Mouse (Mus musculus) NIH3T3 (cell line): ENCODE data around the gene Olfr1349.
"Not testable (repeated sequence)": the region's sequence is repeated elsewhere in the genome, so short reads cannot be mapped to it uniquely, and the experiment has no call there.

Experiments
- DNase-seq: peaks from one replicate; pipeline ENCODE4 v3.0.0-alpha.2; 2012; ENCODE audit warnings: low read depth

The Olfr1349 gene

DNA sequence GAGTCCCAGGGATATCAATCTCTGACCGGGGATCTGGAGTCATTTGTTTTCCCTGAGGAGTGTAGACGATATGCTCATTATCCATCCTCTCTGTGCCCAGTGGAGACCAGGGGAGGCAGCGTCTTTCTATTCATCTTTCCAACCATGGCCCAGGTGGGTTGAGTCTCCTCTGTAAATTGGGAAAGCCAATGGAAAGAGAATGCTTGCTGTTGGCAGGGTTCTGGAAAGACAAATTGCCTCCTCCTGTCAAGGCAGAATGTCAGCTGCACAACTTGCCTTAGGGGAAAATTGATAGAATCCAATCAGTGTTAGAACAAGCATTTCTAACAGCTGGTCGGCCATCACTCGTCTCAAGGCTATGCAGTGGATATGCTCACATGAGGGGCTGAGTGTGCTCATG is at the start of gene Olfr1349:
Olfr1349 (minus strand) TSS at position 101 of the 400 bp plus-strand sequence.
- DNase-seq: no peak

DNA sequence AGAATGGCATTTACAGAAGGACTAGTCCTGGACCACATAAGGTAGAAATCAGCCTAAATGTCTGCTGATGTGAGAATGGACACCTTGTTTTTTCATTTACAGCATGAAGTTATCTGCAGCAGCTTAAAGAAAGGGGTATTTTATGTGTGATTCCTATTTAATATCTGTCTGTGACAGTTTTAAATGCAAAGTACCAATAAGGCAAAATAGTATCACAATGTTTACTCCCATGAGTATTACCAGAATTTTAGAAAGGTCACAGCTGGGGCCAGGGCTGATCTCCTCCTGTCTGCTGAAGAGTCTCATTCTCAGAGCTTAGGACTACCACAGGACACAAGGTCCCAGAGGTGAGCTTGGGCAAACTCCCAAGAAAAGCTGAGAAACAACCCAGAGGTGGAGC is 41.8 kb upstream of the Olfr1349 start, which contains the start of gene Olfr1350:
Olfr1350 (plus strand) TSS at position 301 of the 400 bp plus-strand sequence.
- no peak for DNase-seq

DNA sequence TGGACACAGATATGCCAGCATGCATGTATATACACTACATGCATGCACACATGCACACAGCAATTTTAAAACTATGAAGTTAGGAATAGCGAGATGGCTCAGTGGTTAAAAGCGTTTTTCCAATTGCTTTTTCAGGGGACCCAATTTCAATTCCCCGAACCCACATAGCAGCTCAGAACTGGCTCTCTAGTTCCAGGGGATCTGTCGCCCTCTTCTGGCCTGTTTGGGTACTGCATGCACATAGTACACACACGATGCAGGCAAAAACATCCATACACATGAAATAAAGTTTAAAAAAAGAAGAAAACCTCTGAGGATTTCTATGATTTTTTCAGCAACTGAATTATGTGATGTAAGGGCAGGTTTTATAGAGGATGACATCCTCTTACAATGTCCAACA is 3.4 kb upstream of the Olfr1349 start:
- peak; percentile 38 for DNase-seq

DNA sequence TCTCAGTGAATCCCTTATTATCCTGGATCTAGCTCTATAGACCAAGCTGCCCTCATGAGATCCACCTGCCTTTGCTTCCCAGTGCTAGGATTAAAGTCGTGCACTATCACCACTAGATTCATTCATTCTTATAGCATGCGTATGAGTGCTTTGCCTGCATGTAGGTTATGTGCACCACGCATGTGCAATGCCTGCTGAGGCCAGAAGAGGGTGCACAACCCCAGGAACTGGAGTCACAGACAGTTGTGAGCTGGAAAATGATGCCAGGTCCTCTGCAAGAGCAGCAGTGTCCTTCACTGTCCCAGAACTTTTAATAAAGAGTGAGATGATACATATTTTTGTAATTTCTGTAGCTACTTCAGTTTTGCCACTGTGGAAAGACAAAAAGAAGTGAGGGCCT is 2.3 kb upstream of the Olfr1349 start:
- peak; percentile 6 for DNase-seq

DNA sequence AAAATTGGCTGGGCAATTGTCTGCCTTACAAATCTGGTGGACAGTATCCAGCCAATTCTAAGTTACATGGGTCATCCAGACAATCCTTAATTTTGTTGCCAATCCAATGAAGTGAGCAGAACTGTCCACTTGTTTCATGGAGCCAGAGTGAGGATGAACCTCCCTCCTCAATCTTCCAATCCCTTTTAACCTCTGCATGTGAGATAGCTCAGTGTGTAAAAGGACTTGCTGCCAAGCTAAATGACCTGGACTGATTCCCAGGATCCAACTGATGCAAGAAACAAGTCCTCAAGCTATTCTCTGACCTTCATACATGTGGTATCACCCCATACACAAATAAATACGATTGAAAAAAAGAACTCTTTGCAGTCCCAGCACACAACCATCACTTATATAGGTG is 1.1 kb downstream of the Olfr1349 start:
- no peak for DNase-seq

DNA sequence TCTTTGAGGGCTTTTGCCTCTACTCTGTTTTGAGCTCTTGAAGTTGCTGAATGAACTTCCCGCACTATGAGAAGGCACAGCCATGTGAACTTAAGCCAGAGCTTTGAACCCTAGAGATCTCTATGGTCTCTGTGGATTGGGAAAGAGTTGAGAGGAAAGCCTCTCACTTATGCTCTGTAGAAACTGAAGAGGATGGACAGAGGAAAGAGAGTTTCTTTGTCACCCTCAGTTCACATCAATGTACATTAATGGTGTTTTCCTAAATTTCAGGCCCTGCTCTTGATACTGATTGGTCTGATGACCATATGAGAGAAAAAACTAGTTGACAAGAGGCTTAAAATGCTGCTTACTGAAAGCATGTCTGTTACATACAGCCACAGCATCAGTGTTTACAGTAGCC is 14.1 kb downstream of the Olfr1349 start, which contains the start of gene Olfr1348:
Olfr1348 (minus strand) TSS at position 101 of the 400 bp plus-strand sequence.
- DNase-seq: no peak

DNA sequence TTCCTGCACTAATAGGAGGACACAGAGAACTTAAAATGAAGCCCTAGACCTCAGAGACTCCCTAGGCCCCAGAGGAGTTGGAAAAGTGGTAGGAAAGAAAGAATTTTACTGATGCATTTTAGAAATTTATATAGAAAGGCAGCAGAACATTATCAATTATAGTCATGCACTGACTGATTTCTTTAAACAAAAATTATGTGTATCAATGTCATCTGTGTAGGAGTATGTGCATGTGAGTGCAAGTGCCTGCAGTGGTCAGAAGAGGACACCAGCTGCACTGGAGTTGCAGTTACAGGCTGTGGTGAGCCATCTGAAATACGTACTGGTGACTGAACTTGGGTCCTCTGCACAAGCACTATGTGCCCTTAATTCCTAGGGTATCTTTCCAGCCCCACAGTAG is 23.1 kb downstream of the Olfr1349 start, which contains the start of gene Olfr1347:
Olfr1347 (minus strand) TSS at position 101 of the 400 bp plus-strand sequence.
- no peak for DNase-seq

DNA sequence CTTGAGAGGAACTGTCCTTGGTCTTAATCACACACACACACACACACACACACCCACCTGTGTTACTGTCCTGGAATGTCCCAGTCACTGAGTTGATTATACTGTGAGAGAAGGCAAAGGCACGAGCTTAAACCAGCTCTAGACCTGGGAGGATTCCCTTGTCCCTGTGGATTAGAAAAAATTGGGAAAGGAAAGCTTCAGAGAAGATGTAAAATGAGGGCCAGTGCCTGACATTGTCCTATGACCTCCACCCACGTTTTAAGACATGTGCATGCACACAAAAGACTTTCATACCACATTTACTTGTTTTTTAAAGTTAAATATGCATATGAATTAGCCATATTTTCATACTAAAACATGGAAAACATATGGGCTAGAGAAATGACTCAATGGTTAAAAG is 35.9 kb downstream of the Olfr1349 start, which contains the start of gene Olfr5:
Olfr5 (minus strand) TSS at position 101 of the 400 bp plus-strand sequence.
- DNase-seq: no peak

DNA sequence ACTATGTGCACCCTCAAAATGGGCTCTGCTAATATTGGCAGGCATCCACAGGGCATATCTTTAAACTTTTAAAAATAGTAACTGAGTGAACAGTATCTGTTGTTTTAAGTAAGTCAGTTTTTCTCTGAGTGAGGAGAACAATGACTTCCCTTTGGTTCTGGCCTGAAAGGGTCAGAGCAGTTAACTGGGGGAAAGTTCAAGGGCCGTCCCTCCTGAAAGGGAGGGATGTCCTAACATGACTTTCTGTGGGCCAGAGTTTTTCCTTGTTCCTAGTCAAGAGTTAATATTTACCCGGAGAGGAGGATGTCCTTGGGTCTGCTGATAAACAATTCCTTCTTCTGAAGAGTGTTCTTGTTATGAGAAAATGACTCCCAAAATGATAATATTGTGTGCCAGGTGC is 45.1 kb downstream of the Olfr1349 start:
- DNase-seq: not testable (repeated sequence)

DNA sequence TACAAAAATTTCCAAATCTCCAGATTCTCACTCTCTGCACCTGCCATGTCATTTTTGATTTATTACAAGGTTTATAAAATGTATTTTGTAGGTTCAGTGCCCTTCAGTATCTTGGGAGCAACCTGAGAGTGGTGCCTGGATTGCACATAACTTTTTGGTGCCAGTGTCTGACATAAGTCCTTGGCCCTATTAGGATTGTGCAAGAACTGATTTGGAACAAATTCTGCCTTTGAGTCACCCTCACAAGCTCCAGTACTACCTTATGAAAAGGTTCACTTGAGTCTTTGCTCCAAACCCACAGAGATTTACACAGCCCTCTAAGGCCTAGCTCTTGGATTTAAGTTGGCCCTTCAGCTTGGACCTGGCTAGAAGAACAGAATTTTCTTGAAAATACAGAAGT is 55.8 kb downstream of the Olfr1349 start, which contains the start of gene Olfr1346:
Olfr1346 (plus strand) TSS at position 151 of the 400 bp plus-strand sequence.
- DNase-seq: no peak
